Mouse (Mus musculus) left cerebral cortex, postnatal 10 days (tissue): ENCODE data around the gene Itga5. TPM values are rescaled to one million over a fixed set of nuclear protein-coding genes. Genes with fewer than 3 reads are reported as not detected.

Source experiments
- DNase-seq, 2 experiments: peaks; one replicate each; pipeline ENCODE4 v3.0.0; 2021 to 2022; ENCODE audit warnings: low spot score in 2 of 2, mixed read lengths in 1 of 2; ENCODE audit errors: extremely low spot score in 1 of 2
- intact Hi-C: fragments of 180-260 bp; cut with DNase I; formaldehyde crosslinking; loops from one replicate; pipeline ENCODE4 v1.15.1; 2025
- total RNA-seq, 2 experiments: library from RNA; stranded (reverse); gene quantifications; 2 replicates each; pipeline ENCODE4 v1.2.3; 2021

Gene Itga5
- total RNA-seq, 2 experiments from 2014 or later: 6.0 to 6.6 TPM

DNA sequence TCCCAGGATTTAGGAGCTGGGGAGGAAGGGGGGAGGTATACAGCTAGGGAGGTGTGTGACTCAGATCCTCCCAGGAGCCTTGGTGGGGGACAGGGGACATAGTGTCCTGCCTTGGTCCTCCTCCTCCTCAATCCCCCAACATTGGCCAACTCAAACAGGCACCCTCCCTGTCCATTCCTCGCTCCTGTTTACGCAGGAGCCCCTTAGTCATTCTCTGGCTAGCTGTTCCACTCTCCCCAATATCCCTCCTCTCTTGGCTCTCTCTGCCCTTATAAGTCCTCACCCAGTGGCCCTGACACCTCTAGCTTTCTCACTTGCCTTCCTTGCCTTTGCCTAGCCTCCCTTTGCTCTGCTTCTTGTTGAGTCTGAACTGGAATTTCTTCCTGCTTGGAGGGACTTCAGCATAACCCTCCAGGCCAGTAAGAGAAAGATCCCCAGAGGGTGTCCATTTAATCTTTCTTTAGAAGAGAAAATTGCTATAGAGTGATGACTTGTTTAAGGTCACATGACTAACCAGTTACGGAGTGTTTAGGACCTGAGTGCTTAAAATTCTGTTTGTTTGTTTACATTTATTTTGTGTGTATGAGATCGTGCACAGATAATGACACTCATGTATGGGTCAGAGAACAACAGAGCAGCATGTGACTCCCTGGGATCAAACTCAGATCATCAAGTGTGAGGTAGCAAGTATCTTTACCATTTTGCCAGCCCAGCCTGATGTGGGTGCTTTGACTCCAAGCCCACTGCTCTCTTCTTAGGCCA is 1.8 kb upstream of the Itga5 start:
- no peak for DNase-seq
- intact Hi-C loops: no loop called here

DNA sequence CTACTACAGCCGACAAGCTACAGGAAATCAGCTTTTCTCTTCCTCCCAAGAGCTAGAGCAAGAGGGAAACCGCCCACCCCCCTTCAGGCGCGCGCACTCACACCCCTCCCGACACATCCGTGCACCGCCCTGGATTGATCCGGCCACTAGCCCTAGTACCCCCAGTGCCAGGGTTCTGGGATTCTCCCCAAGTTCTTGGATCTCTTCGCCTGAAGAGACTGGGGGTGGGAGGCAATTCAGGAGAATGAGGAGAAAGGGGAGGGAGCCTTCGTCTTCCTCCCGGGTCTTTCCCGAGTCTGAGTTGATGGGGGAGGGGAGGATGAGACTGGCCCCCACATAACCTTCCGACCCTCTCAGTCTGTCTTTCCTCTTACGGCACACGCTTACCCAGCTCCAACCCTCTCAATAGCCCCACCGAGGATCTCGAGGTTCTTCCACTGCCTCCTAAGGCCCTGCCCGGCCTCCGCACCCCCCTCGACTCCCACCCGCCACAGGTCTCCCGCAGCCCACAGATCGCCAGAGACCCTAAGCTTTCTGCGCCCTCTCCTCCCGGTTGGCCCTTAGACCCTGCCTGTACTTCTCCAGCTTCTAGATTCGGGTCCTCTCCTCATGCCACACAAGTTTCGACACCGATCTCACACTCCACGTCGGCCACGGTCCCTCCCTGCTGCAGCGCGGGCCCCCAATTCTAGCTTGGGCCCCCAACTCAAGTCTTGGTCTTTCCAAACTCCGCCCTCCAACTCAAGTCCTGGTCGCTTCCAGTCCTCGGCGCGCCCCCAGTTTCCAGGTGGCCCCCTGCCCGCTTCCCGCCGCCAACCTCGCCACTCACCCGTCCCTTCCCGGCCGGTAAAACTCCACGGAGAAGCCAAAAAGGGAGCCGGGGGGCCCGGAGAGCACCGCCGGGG is 840 bp downstream of the Itga5 start:
- intact Hi-C loops: no loop called here

DNA sequence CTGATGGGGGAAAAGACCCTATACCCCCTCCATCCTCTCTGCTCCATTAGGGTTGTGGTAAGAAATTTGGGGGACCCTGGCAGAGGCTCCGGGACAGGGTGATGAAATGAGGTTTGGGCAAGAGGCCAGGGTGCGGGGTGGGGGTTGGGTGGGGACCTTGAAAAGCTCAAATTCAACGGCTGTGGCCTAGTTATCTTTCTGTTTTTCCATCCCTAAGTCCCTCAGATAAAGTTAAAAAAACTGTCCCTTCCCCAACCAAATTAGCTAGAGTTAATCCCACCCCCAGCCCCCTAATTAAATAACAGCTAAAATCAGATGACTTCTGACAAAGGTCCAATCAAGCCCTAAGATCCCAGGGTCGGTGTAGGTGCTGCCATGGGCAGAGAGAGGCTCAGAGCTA is 1.8 kb downstream of the Itga5 start:
- intact Hi-C loops: no loop called here
- no peak for DNase-seq

More for the DNA sequence above, 840 bp downstream of the Itga5 start:
- no peak for DNase-seq

DNA sequence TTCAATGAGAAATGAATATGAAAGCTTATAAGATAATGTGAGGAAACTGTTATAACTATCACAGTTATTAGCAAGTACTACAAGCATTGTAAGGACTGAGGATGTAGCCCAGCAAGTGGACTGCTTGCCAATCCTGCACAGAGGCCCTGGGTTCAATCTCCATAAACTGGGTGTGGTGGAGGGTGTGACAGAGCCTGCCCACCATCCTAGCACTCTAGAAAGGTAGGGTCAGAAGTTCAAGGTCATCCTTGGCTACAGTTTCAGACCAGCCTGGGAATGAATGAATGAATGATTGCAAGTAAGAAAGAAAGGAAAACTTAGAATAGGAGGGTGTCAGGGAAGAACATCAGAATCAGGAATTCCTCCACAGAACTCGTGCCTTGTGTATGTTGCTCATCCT is 2.8 kb downstream of the Itga5 start:
- intact Hi-C loops: no loop called here
- no peak for DNase-seq

DNA sequence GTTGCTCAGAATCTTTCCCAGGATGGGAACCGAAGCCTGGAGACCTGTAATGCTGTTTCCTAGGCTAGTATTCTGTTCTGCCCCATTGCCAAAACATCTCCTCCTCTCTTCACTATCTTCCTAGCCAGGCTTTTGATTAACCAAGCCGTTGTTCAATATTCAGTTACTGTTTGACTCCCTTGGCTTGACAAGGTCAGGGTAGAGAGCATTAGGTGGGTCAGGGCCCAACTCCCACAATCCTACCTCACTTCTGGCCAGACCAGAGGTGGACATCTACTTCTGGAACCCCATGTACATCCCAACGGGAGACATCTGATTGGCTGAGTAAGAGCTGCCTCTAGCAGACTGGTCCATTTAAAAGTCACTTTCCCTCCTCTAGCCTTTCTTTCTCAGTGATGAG is 3.6 kb downstream of the Itga5 start:
- intact Hi-C loops: no loop called here
- no peak for DNase-seq

DNA sequence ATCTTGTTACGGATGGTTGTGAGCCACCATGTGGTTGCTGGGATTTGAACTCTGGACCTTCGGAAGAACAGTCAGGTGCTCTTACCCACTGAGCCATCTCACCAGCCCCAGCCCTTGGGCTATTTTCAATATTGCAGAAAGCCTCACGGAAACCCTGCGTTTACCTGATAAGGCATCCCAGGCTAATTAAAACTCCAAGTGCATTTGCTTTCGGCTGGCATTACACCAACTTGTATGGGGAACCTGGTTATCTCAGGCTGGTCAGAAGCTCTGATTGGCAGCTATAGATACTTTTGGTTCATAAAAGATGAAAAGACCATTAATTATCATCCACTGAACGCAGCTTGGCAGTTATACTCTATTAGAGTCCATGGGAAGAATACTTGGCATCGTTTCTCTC is 4.2 kb downstream of the Itga5 start:
- intact Hi-C loops: no loop called here
- no peak for DNase-seq

DNA sequence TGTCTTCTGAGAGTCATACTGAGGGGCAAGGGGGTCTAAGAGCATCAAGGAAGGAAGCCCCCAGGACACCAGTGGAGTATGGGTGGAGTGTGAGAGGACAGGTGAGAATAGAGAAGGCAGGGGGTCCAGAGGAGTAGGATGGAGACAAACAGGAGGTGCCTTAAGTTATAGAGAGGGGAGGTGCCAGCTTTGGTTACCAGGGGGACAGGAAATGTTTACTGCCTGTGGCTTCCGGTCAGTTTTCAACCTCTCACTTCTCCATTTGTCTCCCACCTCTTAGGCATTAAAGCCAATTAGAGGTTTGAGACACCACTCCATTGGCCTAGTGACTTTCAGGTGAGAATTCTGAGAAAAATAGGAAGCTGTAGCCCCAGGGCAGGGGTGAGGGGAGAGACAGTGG is 5.3 kb downstream of the Itga5 start:
- intact Hi-C loops: no loop called here
- DNase-seq: no peak

DNA sequence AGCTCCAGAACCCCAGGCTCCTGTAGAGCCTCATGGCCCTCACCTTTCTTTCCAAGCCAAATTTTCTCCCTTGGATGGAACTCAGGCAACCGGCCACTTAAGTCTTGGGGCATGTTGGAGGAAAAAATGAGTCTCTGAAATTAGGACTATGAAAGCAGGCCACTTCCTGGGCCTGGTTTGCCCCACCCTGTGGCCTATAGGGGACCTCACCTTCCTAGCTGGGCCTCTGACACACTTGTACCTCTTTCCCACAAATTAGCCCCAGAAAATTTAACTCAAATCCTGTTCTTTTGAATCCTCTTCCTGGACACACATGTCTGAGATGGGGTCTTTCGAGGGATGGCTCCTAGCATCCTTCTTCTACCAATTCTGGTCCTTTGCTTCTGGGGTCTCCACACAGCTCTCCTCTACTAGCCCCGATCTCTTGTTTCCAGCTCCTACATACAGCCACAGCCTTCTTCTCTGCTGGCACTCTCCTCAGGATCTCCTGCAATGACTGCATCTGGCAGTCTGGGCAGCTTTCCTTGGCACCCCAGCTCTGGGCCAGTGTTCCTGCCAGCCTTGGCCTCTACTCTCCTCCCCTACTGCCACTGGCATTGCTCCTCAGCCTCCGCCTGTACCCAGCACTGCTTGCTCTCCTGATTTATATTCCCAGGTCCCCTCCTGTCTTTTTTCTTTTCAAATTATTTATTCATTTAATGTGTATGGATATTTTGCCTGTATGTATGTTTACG is 6.5 kb downstream of the Itga5 start:
- intact Hi-C loops: no loop called here
- no peak for DNase-seq

DNA sequence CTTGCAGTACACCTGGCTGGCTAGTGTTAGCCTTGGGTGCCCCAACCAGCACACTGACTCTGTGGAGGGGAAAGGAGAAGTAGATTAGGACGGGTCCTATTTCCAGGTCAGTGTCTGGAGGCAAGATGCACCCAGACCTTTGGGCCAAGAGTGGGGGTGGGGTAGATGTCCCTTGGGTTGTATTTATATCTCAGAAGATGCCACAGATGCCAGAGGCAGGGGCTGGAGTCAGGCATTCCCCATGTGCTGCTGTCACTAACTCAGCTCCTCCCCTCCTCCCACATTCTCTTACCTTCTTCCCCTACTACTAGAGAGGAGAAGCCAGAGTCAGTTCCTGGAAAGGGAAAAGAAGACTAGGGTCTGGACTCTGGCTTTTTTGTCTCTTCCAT is 7.4 kb downstream of the Itga5 start:
- intact Hi-C loops: no loop called here

DNA sequence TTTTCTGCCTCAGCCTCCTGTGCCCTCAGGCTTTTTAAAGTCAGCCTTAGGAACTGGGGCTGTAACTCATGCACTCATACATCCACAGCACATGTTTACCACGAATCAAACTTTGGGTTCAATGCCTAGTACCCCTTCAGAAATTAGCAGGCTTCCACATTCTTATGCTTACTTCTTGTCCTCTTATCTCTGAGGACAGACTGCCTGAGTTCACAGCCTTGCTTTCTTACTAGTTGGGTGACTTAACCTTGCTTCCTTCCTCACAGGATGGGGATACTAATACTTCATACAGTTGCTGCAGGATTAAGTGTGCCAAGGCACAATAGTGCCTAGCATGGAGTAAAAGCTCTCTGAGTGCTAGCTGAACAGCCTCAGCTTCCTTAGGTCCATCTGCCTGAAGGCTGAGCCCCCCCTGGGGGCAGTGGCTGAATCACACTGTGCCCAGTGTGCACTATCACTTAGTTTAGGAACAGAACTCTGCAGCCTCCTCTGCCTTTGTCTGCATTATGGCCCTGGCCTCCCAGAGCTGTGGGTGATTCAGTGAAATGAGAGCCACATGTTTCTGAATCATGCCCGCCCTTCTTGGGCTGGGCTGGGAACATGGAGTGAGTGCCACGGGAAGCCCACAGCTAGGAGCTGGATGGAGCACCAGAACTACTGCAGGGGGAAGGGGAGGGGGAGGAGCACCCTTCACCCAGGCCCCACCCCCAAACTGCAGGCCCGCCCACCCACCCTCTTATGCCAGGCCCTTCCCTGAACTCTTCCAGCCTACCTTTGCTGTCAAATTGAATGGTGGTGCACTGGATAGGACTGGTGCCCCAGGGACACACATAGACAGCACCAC is 8.1 kb downstream of the Itga5 start:
- DNase-seq: no peak
- intact Hi-C loops: no loop called here

More for the DNA sequence above, 7.4 kb downstream of the Itga5 start:
- DNase-seq: no peak

DNA sequence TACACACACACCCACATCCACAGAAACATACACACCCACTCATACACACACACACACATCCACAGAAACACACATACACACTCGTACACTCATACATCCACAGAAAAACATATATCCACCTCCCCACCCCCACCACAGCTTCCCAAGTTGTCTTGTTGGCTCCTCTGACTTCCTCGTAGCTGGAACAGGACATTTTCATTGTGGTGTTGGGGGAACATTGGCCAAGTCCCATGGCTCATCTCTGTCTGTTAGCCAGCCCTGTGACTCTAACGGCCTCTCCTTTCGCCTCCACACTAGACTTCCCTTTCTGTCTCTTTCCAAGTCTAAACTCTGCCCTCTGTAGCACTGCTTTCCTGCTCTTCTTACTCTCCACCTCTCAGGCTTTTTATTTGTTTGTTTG is 8.7 kb downstream of the Itga5 start:
- DNase-seq: no peak
- intact Hi-C loops: no loop called here

DNA sequence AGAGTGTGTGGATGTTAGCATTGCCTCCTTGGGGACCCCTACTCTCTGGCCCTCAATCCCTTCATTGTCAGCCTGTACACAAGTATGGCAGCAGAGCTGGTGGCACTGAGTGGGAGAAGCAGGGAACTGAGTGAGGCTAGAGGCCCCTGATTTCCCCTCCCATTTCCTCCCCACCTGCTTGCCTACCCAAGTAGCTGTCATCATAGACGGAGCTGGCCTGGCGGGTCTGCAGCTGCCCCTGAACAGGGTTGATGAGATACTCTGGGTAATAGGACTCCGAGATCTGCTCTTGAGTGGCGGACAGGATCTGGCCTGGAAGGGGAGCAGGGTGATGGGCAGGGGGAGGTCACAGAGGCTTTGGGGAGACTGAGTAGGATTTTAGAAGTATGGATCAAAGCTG is 10.4 kb downstream of the Itga5 start:
- intact Hi-C loops: no loop called here

DNA sequence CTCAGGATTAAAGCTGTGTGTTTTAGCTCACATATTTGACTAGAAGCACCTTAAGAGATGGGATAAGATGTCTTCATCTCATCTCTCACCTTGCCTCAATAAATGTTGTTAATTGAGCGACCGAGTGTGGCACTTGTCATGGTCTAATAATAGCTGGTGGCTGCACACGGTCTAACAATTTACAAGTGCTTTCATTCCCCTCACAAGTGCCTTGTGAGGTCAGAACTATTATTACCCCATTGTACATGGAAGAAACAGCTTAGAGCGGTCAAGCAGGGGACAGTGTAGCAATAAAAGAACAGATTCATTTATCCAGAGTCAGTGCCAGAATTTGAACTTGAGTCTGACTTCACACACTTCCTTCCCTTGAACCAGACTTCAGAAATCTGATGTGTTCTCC is 11.1 kb downstream of the Itga5 start:
- DNase-seq: no peak
- intact Hi-C loops: no loop called here

More for the DNA sequence above, 10.4 kb downstream of the Itga5 start:
- DNase-seq: no peak

DNA sequence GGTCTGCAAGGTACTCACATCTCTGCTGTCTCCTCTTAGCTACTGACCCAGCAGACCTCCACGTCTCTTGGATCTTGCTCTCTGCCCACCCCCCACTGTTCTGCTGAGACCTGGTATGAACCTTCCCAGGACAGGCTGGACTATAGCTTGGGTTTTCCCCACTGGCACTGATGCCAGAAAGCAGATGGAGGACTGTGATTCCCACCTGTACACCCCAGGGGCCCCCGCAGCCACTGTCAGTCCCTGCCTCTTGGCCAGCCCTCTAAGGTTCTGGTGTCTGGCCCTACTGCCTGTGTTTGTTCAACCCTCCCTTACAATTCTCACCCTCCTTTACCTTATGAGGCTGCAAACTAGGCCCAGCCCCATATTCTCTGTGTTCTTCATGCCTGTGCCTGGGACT is 11.9 kb downstream of the Itga5 start:
- intact Hi-C loops: no loop called here
- DNase-seq: no peak

DNA sequence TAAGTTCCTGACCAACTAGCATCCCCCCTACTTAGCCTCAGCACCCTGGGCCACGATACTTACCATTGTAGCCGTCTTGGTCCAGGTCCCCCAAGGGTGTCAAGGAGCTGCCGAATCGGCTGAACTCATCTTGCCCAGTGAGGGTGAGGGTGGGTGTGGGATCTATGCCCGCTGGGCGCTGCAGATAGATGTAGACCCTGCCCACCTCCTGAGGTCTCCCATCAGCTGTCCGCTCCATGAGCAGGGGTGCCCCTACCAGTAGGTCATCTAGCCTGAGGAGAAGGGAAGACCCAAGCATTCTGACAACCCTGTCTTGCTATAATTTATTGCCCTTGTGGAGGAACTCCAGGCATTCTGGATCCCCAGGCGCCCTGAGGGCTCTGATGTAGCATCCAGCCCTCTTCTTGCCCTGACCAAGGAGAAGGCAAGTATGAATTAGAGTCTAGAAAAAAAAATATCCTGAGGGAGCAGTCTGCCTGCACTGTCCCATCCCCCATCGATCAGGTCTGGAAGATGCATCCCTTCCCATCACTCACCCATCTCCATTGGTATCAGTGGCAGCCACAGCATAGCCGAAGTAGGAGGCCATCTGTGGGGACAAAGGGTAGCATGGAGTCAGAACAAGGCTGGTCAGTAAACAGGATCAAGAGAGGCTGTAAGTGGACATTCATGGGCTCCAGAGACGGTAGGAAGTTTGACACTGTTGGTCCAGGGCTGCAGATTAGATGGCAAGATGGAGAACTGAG is 12.9 kb downstream of the Itga5 start:
- no peak for DNase-seq
- intact Hi-C loops: no loop called here

DNA sequence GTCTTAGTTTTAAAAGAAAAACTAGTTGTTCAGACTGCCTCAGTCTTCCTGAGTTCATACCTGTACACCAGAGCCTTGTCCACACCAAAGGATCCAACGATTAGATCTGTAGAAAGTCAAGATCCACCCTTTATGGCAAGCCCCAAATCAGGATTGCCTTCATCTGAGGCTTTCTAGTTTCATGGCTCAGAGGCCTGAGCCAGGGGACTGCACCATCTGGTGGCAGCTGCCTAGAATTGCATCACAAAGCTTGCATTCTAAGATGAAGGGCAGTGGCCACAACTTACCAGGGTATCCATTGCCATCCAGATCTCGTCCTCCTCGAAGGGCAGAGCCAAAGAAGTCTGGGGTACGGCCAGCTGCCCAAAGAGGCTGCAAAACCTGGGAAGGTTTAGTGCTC is 13.7 kb downstream of the Itga5 start:
- peak in 1 of 2 experiments; percentile 64 for DNase-seq
- intact Hi-C loops: no loop called here

DNA sequence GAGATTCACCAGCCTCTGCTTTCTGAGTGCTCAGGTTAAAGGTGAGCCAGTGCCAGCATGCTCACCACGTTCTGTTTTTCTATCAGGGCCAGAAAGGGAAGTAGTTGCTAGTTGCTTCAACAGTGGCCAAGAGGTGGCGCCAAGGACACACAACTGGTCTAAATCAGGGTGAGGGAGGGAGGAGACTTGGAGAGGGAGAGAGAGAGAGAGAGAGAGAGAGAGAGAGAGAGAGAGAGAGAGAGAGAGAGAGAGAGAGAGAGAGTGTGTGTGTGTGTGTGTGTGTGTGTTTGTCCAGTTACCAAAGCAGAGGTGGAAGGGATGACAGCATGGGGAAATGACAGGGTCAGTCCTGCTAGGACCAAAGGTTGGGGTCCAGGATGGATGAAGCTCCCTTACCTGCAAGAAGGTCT is 19.3 kb downstream of the Itga5 start:
- intact Hi-C loops: loop anchor here (5.0 kb wide), 1 partner anchor 40 kb away; no protein-coding TSS in a partner anchor
- DNase-seq: peak in 1 of 2 experiments; percentile 84

DNA sequence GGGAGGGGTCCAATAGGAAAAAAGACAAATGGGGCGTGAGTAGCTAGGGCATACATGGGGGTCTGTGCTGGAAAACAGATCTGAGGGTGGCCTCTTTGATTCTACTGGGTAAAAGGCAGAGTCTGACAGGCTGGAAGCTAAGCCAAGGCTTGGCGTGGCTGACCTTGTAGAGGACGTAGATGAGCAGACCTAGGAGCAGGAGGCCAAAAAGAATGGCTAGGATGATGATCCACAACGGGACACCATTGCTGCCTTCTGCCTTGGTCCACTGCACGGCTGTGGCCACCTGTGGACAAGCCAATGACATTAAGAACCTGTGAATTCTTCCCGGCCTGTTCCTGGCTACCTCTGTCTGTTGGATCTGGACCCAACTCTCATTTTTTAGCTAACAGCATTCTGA is 20.8 kb downstream of the Itga5 start:
- DNase-seq: no peak
- intact Hi-C loops: loop anchor here (5.0 kb wide), 1 partner anchor 42 kb away; no protein-coding TSS in a partner anchor
